Comparison of ENCODE assay signal across 13 mouse cellular contexts in the genomic region with DNA sequence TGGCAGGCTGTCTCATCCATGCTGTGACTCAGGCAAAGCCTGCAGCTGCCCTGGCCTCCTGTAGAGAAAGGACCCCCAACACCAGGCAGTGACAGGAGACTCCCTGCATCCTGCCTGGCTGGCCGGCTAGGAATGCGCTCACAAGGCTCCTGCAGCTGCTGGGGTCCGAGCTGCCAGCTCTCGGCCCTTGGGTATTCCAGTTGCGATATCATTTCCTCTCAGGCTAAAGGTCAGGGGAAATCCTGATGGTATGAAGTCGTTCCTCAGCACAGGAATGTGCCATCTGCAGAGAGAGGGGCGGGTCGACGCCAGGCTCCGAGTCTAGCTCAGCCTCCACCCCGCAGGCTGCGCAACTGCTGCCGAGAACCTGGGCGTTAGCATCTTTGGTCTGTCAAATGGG. TPM values are rescaled to one million over a fixed set of nuclear protein-coding genes. Genes with fewer than 3 reads are reported as not detected.
DNase-seq lines count a peak whose midpoint lies in the region; ATAC-seq lines count a peak whose summit lies in the region.
"Had no signal": no experiment of that assay in that cellular context is flagged by ENCODE, and none has a peak within 500 bp of the region (broad histone marks: within the 10 kb centered on the region; RNA-seq: fewer than 3 reads in every experiment).

No protein-coding gene starts in this region.

- H3K4me1 ChIP-seq in kidney, embryonic 14.5 days (ENCODE audit: control insufficient read depth, insufficient read depth, low read length) = no peaks in the 10 kb centered on the region
- H3K4me1 ChIP-seq in embryonic facial prominence, embryonic 12.5 days = no peaks in the 10 kb centered on the region
- no peaks in the 10 kb centered on the region for H3K4me1 ChIP-seq in heart, embryonic 11.5 days (ENCODE audit: control insufficient read depth, insufficient read depth, low read length)
- peaks cover 14% of the 10 kb centered on the region for H3K4me1 ChIP-seq in neural tube, embryonic 15.5 days
- H3K4me1 ChIP-seq: liver, embryonic 15.5 days had no signal

- H3K27me3 ChIP-seq in kidney, embryonic 14.5 days (ENCODE audit: control insufficient read depth, insufficient read depth, low read length) = no peaks in the 10 kb centered on the region
- H3K27me3 ChIP-seq in embryonic facial prominence, embryonic 12.5 days = 0 out of 2 replicates have a peak, but pooled peaks cover 2% of the 10 kb centered on the region
- no peaks in the 10 kb centered on the region; the same call in 1 of the 2 replicates for H3K27me3 ChIP-seq in heart, embryonic 11.5 days (ENCODE audit: control insufficient read depth, insufficient read depth, low read length)
- H3K27me3 ChIP-seq in neural tube, embryonic 15.5 days (replicated peaks) = no peaks in the 10 kb centered on the region
- H3K27me3 ChIP-seq: heart, embryonic 15.5 days; liver, embryonic 15.5 days had no signal

- no peak overlapping the region for H3K9ac ChIP-seq in kidney, embryonic 14.5 days (ENCODE audit: low read depth, low read length)
- no peak overlapping the region for H3K9ac ChIP-seq in embryonic facial prominence, embryonic 12.5 days
- no peak overlapping the region for H3K9ac ChIP-seq in heart, embryonic 11.5 days (ENCODE audit: low read depth, low read length)
- no peak overlapping the region for H3K9ac ChIP-seq in neural tube, embryonic 15.5 days (replicated peaks)
- H3K9ac ChIP-seq: heart, embryonic 15.5 days; liver, embryonic 15.5 days had no signal

- no peaks in the 10 kb centered on the region for H3K9me3 ChIP-seq in kidney, embryonic 14.5 days (ENCODE audit: control insufficient read depth, low read length)
- H3K9me3 ChIP-seq in embryonic facial prominence, embryonic 12.5 days = no peaks in the 10 kb centered on the region
- H3K9me3 ChIP-seq in heart, embryonic 11.5 days (replicated peaks; ENCODE audit: control insufficient read depth, low read length) = no peaks in the 10 kb centered on the region
- no peaks in the 10 kb centered on the region for H3K9me3 ChIP-seq in neural tube, embryonic 15.5 days (replicated peaks)
- H3K9me3 ChIP-seq: heart, embryonic 15.5 days; liver, embryonic 15.5 days had no signal

- H3K27ac ChIP-seq in kidney, embryonic 14.5 days (ENCODE audit: low read depth, low read length) = no peak overlapping the region
- no peak overlapping the region for H3K27ac ChIP-seq in embryonic facial prominence, embryonic 12.5 days
- H3K27ac ChIP-seq in heart, embryonic 11.5 days (ENCODE audit: low read depth, low read length) = no peak overlapping the region
- no peak overlapping the region for H3K27ac ChIP-seq in neural tube, embryonic 15.5 days (replicated peaks)
- H3K27ac ChIP-seq: heart, embryonic 15.5 days; liver, embryonic 15.5 days had no signal

- no peak for ATAC-seq in kidney, embryonic 14.5 days (ENCODE audit: low FRiP score, low TSS enrichment)
- 0 out of 2 replicates have a peak, but pooled peaks have one; percentile 56 for ATAC-seq in embryonic facial prominence, embryonic 12.5 days (ENCODE audit: insufficient number of reproducible peaks, insufficient read depth, low FRiP score, low TSS enrichment)
- no peak for ATAC-seq in heart, embryonic 11.5 days (replicated peaks; ENCODE audit: insufficient number of reproducible peaks, low FRiP score, low TSS enrichment)
- ATAC-seq in neural tube, embryonic 15.5 days (ENCODE audit: low FRiP score) = no peak
- ATAC-seq in erythroblast, adult 5-6 weeks (replicated peaks; ENCODE audit: low FRiP score, poor library complexity, severe bottlenecking) = no peak
- ATAC-seq: midbrain, embryonic 16.5 days had no signal

- 47% methylated on average over 14 of the region's 14 CpGs for whole genome bisulfite sequencing in kidney, embryonic 14.5 days
- 32% methylated on average over 14 of the region's 14 CpGs for WGBS in embryonic facial prominence, embryonic 12.5 days
- 37% methylated on average over 14 of the region's 14 CpGs for WGBS in heart, embryonic 11.5 days (ENCODE audit: insufficient replicate concordance)
- WGBS in neural tube, embryonic 15.5 days = 61% methylated on average over 14 of the region's 14 CpGs

- H3K4me2 ChIP-seq in kidney, embryonic 14.5 days (replicated peaks; ENCODE audit: low read depth, low read length) = no peak overlapping the region
- no peak overlapping the region for H3K4me2 ChIP-seq in embryonic facial prominence, embryonic 12.5 days (replicated peaks)
- H3K4me2 ChIP-seq in heart, embryonic 11.5 days = peak overlapping the region; percentile 16; the same call in 1 of the 2 replicates
- no peak overlapping the region for H3K4me2 ChIP-seq in neural tube, embryonic 15.5 days
- H3K4me2 ChIP-seq: heart, embryonic 15.5 days; liver, embryonic 15.5 days had no signal

- DNase-seq in kidney, postnatal 10 days = peak; percentile 8
- DNase-seq in lung, postnatal 10 days = peak; percentile 19
- no peak for DNase-seq in frontal cortex, postnatal 10 days (ENCODE audit: low spot score in 2 of 2)
- DNase-seq: cerebellum, postnatal 14 days; kidney, adult 9 months had no signal

- H3K36me3 ChIP-seq in kidney, embryonic 14.5 days (ENCODE audit: control insufficient read depth, insufficient read depth, low read length) = no peaks in the 10 kb centered on the region
- H3K36me3 ChIP-seq in embryonic facial prominence, embryonic 12.5 days = no peaks in the 10 kb centered on the region
- H3K36me3 ChIP-seq in heart, embryonic 11.5 days (ENCODE audit: control insufficient read depth, insufficient read depth, low read length) = no peaks in the 10 kb centered on the region
- no peaks in the 10 kb centered on the region for H3K36me3 ChIP-seq in neural tube, embryonic 15.5 days
- H3K36me3 ChIP-seq: heart, embryonic 15.5 days; liver, embryonic 15.5 days had no signal

- H3K4me3 ChIP-seq in kidney, embryonic 14.5 days (ENCODE audit: low read length) = no peak overlapping the region
- H3K4me3 ChIP-seq in embryonic facial prominence, embryonic 12.5 days = no peak overlapping the region
- H3K4me3 ChIP-seq in heart, embryonic 11.5 days (ENCODE audit: low read depth, low read length) = no peak overlapping the region
- H3K4me3 ChIP-seq in neural tube, embryonic 15.5 days (replicated peaks) = no peak overlapping the region
- H3K4me3 ChIP-seq: heart, embryonic 15.5 days; liver, embryonic 15.5 days had no signal

RNA-seq across cellular contexts. Expression of gene Tll2, which starts 46.2 kb away (rescaled TPM):
- polyA plus RNA-seq in kidney, embryonic 14.5 days (2014; fragmentation: Nextera tagmentation; extraction: Ambion mirVana) = not detected in 2 replicates
- 0.39 and 0.41 TPM in 2 replicates for polyA plus RNA-seq in embryonic facial prominence, embryonic 12.5 days (2016; fragmentation: Nextera tagmentation; extraction: Ambion mirVana)
- not detected in 2 replicates for polyA plus RNA-seq in heart, embryonic 11.5 days (2014; fragmentation: Nextera tagmentation; extraction: Ambion mirVana)
- 1.9 and 2.2 TPM in 2 replicates for polyA plus RNA-seq in neural tube, embryonic 15.5 days (2015; fragmentation: Nextera tagmentation; extraction: Ambion mirVana)
- total RNA-seq in erythroblast, adult 5-6 weeks (2015; ENCODE audit: low replicate concordance) = not detected in 2 replicates
- not detected in 2 replicates for total RNA-seq in erythroblast, adult 5-6 weeks (2017; ENCODE audit: low replicate concordance)
- polyA plus RNA-seq: liver, embryonic 15.5 days had no signal

Comparison
In these comparisons a context has a peak if more than half of its experiments do, and no peak if none do; other contexts are left out.
1. DNase-seq: peak in kidney, postnatal 10 days (single experiment) and lung, postnatal 10 days (single experiment); none in frontal cortex, postnatal 10 days (0 of 2).